Mouse (Mus musculus) thymus, postnatal 0 days (tissue): ENCODE data around the gene Chrnd. TPM values are rescaled to one million over a fixed set of nuclear protein-coding genes. Genes with fewer than 3 reads are reported as not detected.

Experiments
- DNase-seq: peaks from one replicate; pipeline ENCODE4 v3.0.0-alpha.2; 2015; ENCODE audit warnings: low spot score
- polyA plus RNA-seq: library from polyadenylated mRNA; unstranded; fragments of >200 nt; fragmentation: Nextera tagmentation; extraction: Ambion mirVana; gene quantifications from 2 replicates; pipeline ENCODE4 v1.2.1, GENCODE M21; 2015

Gene Chrnd
- polyA plus RNA-seq, 1 experiment from 2014 or later: 0.14 TPM

- DNase-seq: no peak
Observed at GRCm38 (mm10) chr1:87183998-87184750, 6.2 kb upstream of the Chrnd start.

GRCm38 (mm10) chr1:87184751-87185139, 5.7 kb upstream of the Chrnd start:
- DNase-seq: peak; percentile 73

GRCm38 (mm10) chr1:87185526-87185925, 4.9 kb upstream of the Chrnd start:
- DNase-seq: peak; percentile 24

GRCm38 (mm10) chr1:87186261-87187036, 4.0 kb upstream of the Chrnd start:
- no peak for DNase-seq

- DNase-seq: peak; percentile 66
Observed at GRCm38 (mm10) chr1:87187037-87187355, 3.4 kb upstream of the Chrnd start.

- DNase-seq: no peak
Observed at GRCm38 (mm10) chr1:87197296-87197695, 6.9 kb downstream of the Chrnd start.

GRCm38 (mm10) chr1:87198119-87199065, 8.0 kb downstream of the Chrnd start:
- DNase-seq: no peak

GRCm38 (mm10) chr1:87200811-87201210, 10.4 kb downstream of the Chrnd start:
- DNase-seq: no peak

GRCm38 (mm10) chr1:87201848-87202247, 11.4 kb downstream of the Chrnd start:
- no peak for DNase-seq

GRCm38 (mm10) chr1:87203779-87204178, 13.4 kb downstream of the Chrnd start:
- no peak for DNase-seq

GRCm38 (mm10) chr1:87204465-87204864, 14.1 kb downstream of the Chrnd start, which contains the start of gene Chrng:
Chrng (plus strand) TSS chr1:87204657.
- no peak for DNase-seq

- DNase-seq: no peak
Observed at GRCm38 (mm10) chr1:87205038-87205437, 14.6 kb downstream of the Chrnd start.

GRCm38 (mm10) chr1:87205502-87205901, 15.1 kb downstream of the Chrnd start:
- no peak for DNase-seq

- DNase-seq: peak; percentile 38
Observed at GRCm38 (mm10) chr1:87206339-87206738, 15.9 kb downstream of the Chrnd start.

GRCm38 (mm10) chr1:87211431-87211830, 21.0 kb downstream of the Chrnd start:
- DNase-seq: no peak

GRCm38 (mm10) chr1:87213735-87214704, 23.6 kb downstream of the Chrnd start, which contains the start of gene Eif4e2:
Eif4e2 (plus strand) TSS chr1:87213914.
- peak; percentile 94 for DNase-seq

GRCm38 (mm10) chr1:87214748-87215147, 24.3 kb downstream of the Chrnd start:
- DNase-seq: peak; percentile 29

GRCm38 (mm10) chr1:87217938-87218337, 27.5 kb downstream of the Chrnd start:
- DNase-seq: no peak

GRCm38 (mm10) chr1:87225739-87226138, 35.3 kb downstream of the Chrnd start:
- no peak for DNase-seq
